Mouse (Mus musculus) lung, postnatal 0 days (tissue): ENCODE results near the gene Ccl25.

Experiments used
- CTCF ChIP-seq: IDR thresholded peaks from 2 replicates; pipeline ENCODE4 v1.5.1; 2016; ENCODE audit warnings: antibody characterized with exemption, mild to moderate bottlenecking
- EP300 ChIP-seq: IDR thresholded peaks from 2 replicates; pipeline ENCODE4 v1.6.1; 2016; ENCODE audit warnings: antibody characterized with exemption, mild to moderate bottlenecking, control low read depth

GRCm38 (mm10) chr8:4297822-4298221 is 27.2 kb upstream of the Ccl25 start:
- TF ChIP-seq EP300 (no peak), CTCF (no peak)
